Mouse (Mus musculus) stomach, postnatal 0 days (tissue): ENCODE data around the gene Tbc1d24. TPM values are rescaled to one million over a fixed set of nuclear protein-coding genes. Genes with fewer than 3 reads are reported as not detected.

Experiments used
- ATAC-seq: fragments of 200-750 bp; cut with Nextera tagmentation; 2 replicates; pipeline ENCODE4 v1.8.0; 2017; ENCODE audit not compliant: low FRiP score, low TSS enrichment
- DNase-seq: peaks from one replicate; pipeline ENCODE4 v3.0.0-alpha.2; 2016; ENCODE audit warnings: low spot score
- H3K27ac ChIP-seq: fragments of 300-500 bp; sonication (generic); replicated peaks from 2 replicates; pipeline ENCODE4 v1.5.1; 2014; ENCODE audit warnings: mild to moderate bottlenecking, control low read depth
- H3K27me3 ChIP-seq: fragments of 300-500 bp; sonication (generic); 2 replicates; pipeline ENCODE4 v1.6.1; 2014; ENCODE audit warnings: low read length; ENCODE audit not compliant: control insufficient read depth, insufficient read depth
- H3K36me3 ChIP-seq: fragments of 300-500 bp; sonication (generic); 2 replicates; pipeline ENCODE4 v1.6.1; 2014; ENCODE audit warnings: low read length, mixed read lengths; ENCODE audit not compliant: control insufficient read depth, insufficient read depth
- H3K4me1 ChIP-seq: fragments of 300-500 bp; sonication (generic); replicated peaks from 2 replicates; pipeline ENCODE4 v1.6.1; 2014; ENCODE audit warnings: antibody characterized with exemption; ENCODE audit not compliant: control insufficient read depth, insufficient read depth
- H3K4me2 ChIP-seq: fragments of 300-500 bp; sonication (generic); replicated peaks from 2 replicates; pipeline ENCODE4 v1.6.1; 2014; ENCODE audit warnings: low read depth, mild to moderate bottlenecking, control low read depth, moderate library complexity
- H3K4me3 ChIP-seq: fragments of 300-500 bp; sonication (generic); 2 replicates; pipeline ENCODE4 v1.5.1; 2014; ENCODE audit warnings: low read depth, low read length, control low read depth
- H3K9ac ChIP-seq: fragments of 300-500 bp; sonication (generic); 2 replicates; pipeline ENCODE4 v1.6.1; 2014; ENCODE audit warnings: mild to moderate bottlenecking, low read length, control low read depth, mixed read lengths
- H3K9me3 ChIP-seq: fragments of 300-500 bp; sonication (generic); 2 replicates; pipeline ENCODE4 v1.6.1; 2016; ENCODE audit warnings: low read length; ENCODE audit not compliant: control insufficient read depth
- CTCF ChIP-seq: IDR thresholded peaks from 2 replicates; pipeline ENCODE4 v1.5.1; 2016; ENCODE audit warnings: antibody characterized with exemption, low read depth, mild to moderate bottlenecking, moderate library complexity
- EP300 ChIP-seq: optimal IDR thresholded peaks from 2 replicates; pipeline ENCODE3; 2016; ENCODE audit warnings: antibody characterized with exemption
- WGBS: fragments of 180-500 bp; shearing (Covaris S2); extraction: QIAGEN DNeasy Blood & Tissue Kit; methylation state at CpG from one replicate; pipeline ENCODE4 v1.1.7; 2014; 5-methylcytosine and 5-hydroxymethylcytosine counted together
- polyA plus RNA-seq: library from polyadenylated mRNA; unstranded; fragments of >200 nt; fragmentation: Nextera tagmentation; extraction: Ambion mirVana; gene quantifications from 2 replicates; pipeline ENCODE4 v1.2.1, GENCODE M21; 2015

The Tbc1d24 gene
- polyA plus RNA-seq, 1 experiment from 2014 or later, result 1.5 TPM

- Histone ChIP-seq H3K4me1 (no peaks in the 10 kb centered on the region), H3K4me3 (no peak overlapping the region), H3K4me2 (no peak overlapping the region), H3K36me3 (peaks cover 4% of the 10 kb centered on the region), H3K9me3 (no peaks in the 10 kb centered on the region), H3K9ac (no peak overlapping the region), H3K27ac (no peak overlapping the region), H3K27me3 (no peaks in the 10 kb centered on the region)
- ATAC-seq (no peak), DNase-seq (no peak)
- WGBS, result 80% methylated on average over 3 of the region's 3 CpGs
- TF ChIP-seq CTCF (no peak), EP300 (no peak)
Measured at GRCm38 (mm10) chr17:24156394-24156793, 49.0 kb downstream of the Tbc1d24 start.

- TF ChIP-seq EP300 (no peak), CTCF (no peak)
- no peak for DNase-seq
- Histone ChIP-seq H3K9ac (no peak overlapping the region), H3K27me3 (no peaks in the 10 kb centered on the region), H3K36me3 (peaks cover 4% of the 10 kb centered on the region), H3K4me3 (no peak overlapping the region), H3K27ac (no peak overlapping the region), H3K4me2 (no peak overlapping the region), H3K4me1 (no peaks in the 10 kb centered on the region), H3K9me3 (no peaks in the 10 kb centered on the region)
- 91% methylated on average over 9 of the region's 9 CpGs for WGBS
- ATAC-seq, result no peak
Measured at GRCm38 (mm10) chr17:24155742-24156141, 49.6 kb downstream of the Tbc1d24 start.

- peak; percentile 50 for DNase-seq
- Histone ChIP-seq H3K27me3 (no peaks in the 10 kb centered on the region), H3K9ac (no peak overlapping the region), H3K4me2 (no peak overlapping the region), H3K9me3 (no peaks in the 10 kb centered on the region), H3K27ac (no peak overlapping the region), H3K4me3 (no peak overlapping the region), H3K36me3 (peaks cover 4% of the 10 kb centered on the region), H3K4me1 (no peaks in the 10 kb centered on the region)
- WGBS, result 58% methylated on average over 3 of the region's 3 CpGs
- TF ChIP-seq CTCF (peak; percentile 23), EP300 (no peak)
- no peak; the same call in 1 of the 2 replicates for ATAC-seq
Measured at GRCm38 (mm10) chr17:24154463-24154862, 50.9 kb downstream of the Tbc1d24 start.

DNA sequence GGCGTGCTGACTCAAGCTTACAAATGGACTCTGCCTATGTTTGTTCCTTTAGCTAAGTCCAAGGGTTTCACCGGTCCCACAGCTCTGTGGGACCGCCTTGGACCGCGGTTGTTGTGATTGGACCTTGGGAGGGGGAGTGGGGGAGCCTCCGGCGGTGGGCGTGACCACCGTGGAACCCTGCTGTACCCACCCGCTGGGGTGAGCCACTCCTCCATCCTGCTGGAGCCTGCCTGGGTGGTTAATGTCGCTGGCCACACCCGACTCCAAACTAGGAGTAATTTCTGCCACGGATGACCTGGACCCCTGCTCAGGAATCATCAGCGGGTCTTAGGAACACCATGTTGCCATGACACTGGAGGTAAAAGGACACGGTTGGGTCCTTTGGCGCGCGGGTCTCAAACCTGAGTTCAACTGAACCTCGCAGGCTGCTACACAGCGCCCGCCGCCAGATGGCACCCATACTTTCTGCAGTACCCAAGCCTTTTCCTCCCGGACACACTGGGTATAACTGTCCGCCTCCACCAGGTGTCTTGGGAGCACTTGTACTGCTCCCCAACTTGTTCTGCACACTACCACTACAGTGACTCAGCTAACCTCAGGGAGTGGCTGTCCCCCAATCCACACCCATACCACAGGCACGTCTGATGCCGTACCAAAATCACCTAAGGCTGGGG is 53.3 kb downstream of the Tbc1d24 start:
- H3K36me3 ChIP-seq, result no peaks in the 10 kb centered on the region; the same call in 1 of the 2 replicates
- no peaks in the 10 kb centered on the region for H3K9me3 ChIP-seq
- peak overlapping the region; percentile 25; the same call in 1 of the 2 replicates for H3K27ac ChIP-seq
- 1% methylated on average over 26 of the region's 26 CpGs for WGBS
- peak; percentile 78 for TF ChIP-seq EP300
- peak; percentile 93 for TF ChIP-seq CTCF
- no peaks in the 10 kb centered on the region for H3K4me1 ChIP-seq
- peak overlapping the region; percentile 79 for H3K4me2 ChIP-seq
- peak overlapping the region; percentile 39 for H3K4me3 ChIP-seq
- no peaks in the 10 kb centered on the region for H3K27me3 ChIP-seq
- H3K9ac ChIP-seq, result peak overlapping the region; percentile 55
- ATAC-seq (peak; percentile 95), DNase-seq (peak; percentile 90)

- Histone ChIP-seq H3K4me3 (peak overlapping the region; percentile 39), H3K27ac (0 out of 2 replicates have a peak overlapping the region, but pooled peaks have one; percentile 24), H3K27me3 (no peaks in the 10 kb centered on the region), H3K9me3 (no peaks in the 10 kb centered on the region), H3K36me3 (no peaks in the 10 kb centered on the region; the same call in 1 of the 2 replicates), H3K9ac (0 out of 2 replicates have a peak overlapping the region, but pooled peaks have one; percentile 55), H3K4me1 (no peaks in the 10 kb centered on the region), H3K4me2 (peak overlapping the region; percentile 79)
- ATAC-seq (no peak), DNase-seq (no peak)
- WGBS, result 14% methylated on average over 7 of the region's 7 CpGs
- TF ChIP-seq EP300 (no peak), CTCF (no peak)
Measured at GRCm38 (mm10) chr17:24151382-24151781, 54.0 kb downstream of the Tbc1d24 start.

GRCm38 (mm10) chr17:24150824-24151223 is 54.5 kb downstream of the Tbc1d24 start, which contains the start of gene Pdpk1:
Gene Pdpk1, minus strand, starts transcription at chr17:24150924.
- Histone ChIP-seq H3K9ac (peak within 1 kb of the TSS; percentile 55), H3K4me1 (no peaks in the 10 kb centered on the region), H3K9me3 (no peaks in the 10 kb centered on the region), H3K27me3 (no peaks in the 10 kb centered on the region), H3K36me3 (no peaks in the 10 kb centered on the region; the same call in 1 of the 2 replicates), H3K27ac (0 out of 2 replicates have a peak within 1 kb of the TSS, but pooled peaks have one; percentile 24), H3K4me2 (peak within 1 kb of the TSS; percentile 79), H3K4me3 (peak within 1 kb of the TSS; percentile 39)
- no peak for ATAC-seq
- no peak for TF ChIP-seq EP300
- TF ChIP-seq CTCF, result no peak
- DNase-seq, result no peak
- WGBS, result 80% methylated on average over 2 of the region's 2 CpGs
